Mouse (Mus musculus): ENCODE measurements around the gene Rdh9. TPM values are rescaled to one million over a fixed set of nuclear protein-coding genes. Genes with fewer than 3 reads are reported as not detected.
"Not testable (repeated sequence)": the region's sequence is repeated elsewhere in the genome, so short reads cannot be mapped to it uniquely, and the experiment has no call there.

Gene Rdh9
- total and polyA plus RNA-seq, 3 experiments = 0.16 TPM; not detected in 2

DNA sequence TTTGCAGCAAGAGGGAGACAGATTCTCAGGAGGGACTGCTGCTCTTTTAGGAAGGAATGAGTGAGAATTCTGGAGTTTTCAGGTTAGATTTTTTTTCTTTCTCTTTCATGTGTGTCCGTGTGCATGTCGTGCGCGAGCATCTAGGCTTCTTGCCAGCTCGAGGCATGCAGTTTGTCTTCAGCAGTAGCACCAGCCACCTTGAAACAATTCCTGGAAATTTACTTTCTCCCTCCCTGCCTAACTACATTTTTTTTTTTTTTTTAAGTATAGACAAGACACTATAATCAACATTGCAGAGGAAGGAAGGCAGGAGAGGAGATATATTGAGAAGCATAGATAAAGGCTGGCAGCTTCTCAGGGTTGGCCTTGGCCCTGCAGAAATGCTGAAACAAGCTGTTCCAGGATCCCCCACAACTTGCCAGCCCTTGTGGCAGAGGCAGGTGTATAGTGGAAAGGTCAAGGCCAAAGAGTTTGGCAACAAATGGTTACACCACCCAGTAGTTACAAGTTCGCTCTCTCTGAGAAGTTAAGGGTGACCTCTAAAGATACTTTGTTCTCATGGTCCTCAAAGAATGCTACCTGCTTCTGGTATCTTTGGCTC is 21.5 kb upstream of the Rdh9 start:
- Histone ChIP-seq H3K9me3 (replicated peaks) (no peaks in the 10 kb centered on the region), H3K4me3 (ENCODE audit: low read depth, low read length) (no peak overlapping the region), H3K36me3 (replicated peaks) (peaks cover 5% of the 10 kb centered on the region), H3K4me1 (ENCODE audit: insufficient read depth, low read depth, low read length) (peaks cover 4% of the 10 kb centered on the region; the same call in 1 of the 2 replicates), H3K27me3 (ENCODE audit: insufficient read depth, low read length) (peaks cover 9% of the 10 kb centered on the region; the same call in 1 of the 2 replicates)
- TF ChIP-seq TAL1 (conservative IDR thresholded peaks at IDR 0.05; ENCODE audit: low read depth, low read length) = no peak
- TF ChIP-seq POLR2AphosphoS5 (IDR thresholded peaks at IDR 0.05; ENCODE audit: insufficient replicate concordance, low read depth, low read length) = no peak
- ATAC-seq (ENCODE audit: extremely low read depth, insufficient number of reproducible peaks, low FRiP score, poor library complexity, severe bottlenecking) = no peak
- DNase-seq (ENCODE audit: low spot score) = no peak

GRCm38 (mm10) chr10:127755246-127755645 is 20.9 kb upstream of the Rdh9 start:
- no peak overlapping the region for H3K4me3 ChIP-seq (ENCODE audit: low read depth, low read length)
- no peak for DNase-seq (ENCODE audit: low spot score)
- no peaks in the 10 kb centered on the region for H3K36me3 ChIP-seq (replicated peaks)
- H3K4me1 ChIP-seq (ENCODE audit: insufficient read depth, low read depth, low read length) = peaks cover 4% of the 10 kb centered on the region; the same call in 1 of the 2 replicates
- H3K9me3 ChIP-seq (replicated peaks) = no peaks in the 10 kb centered on the region
- peaks cover 10% of the 10 kb centered on the region; the same call in 1 of the 2 replicates for H3K27me3 ChIP-seq (ENCODE audit: insufficient read depth, low read length)
- no peak for ATAC-seq (ENCODE audit: extremely low read depth, insufficient number of reproducible peaks, low FRiP score, poor library complexity, severe bottlenecking)
- TF ChIP-seq TAL1 (conservative IDR thresholded peaks at IDR 0.05; ENCODE audit: low read depth, low read length) (no peak), POLR2AphosphoS5 (IDR thresholded peaks at IDR 0.05; ENCODE audit: insufficient replicate concordance, low read depth, low read length) (no peak), CTCF (IDR thresholded peaks at IDR 0.05; ENCODE audit: low read depth, low read length) (no peak), GATA1 (IDR thresholded peaks at IDR 0.05; ENCODE audit: borderline replicate concordance, low read length) (no peak), GATA2 (IDR thresholded peaks at IDR 0.05; ENCODE audit: borderline replicate concordance, low read depth, low read length) (no peak)

- Histone ChIP-seq H3K36me3 (replicated peaks) (no peaks in the 10 kb centered on the region), H3K4me3 (ENCODE audit: low read depth, low read length) (no peak overlapping the region), H3K4me1 (ENCODE audit: insufficient read depth, low read depth, low read length) (peaks cover 4% of the 10 kb centered on the region; the same call in 1 of the 2 replicates), H3K9me3 (replicated peaks) (no peaks in the 10 kb centered on the region), H3K27me3 (ENCODE audit: insufficient read depth, low read length) (0 out of 2 replicates have a peak, but pooled peaks cover 7% of the 10 kb centered on the region)
- ATAC-seq (ENCODE audit: extremely low read depth, insufficient number of reproducible peaks, low FRiP score, poor library complexity, severe bottlenecking) (no peak), DNase-seq (ENCODE audit: low spot score) (no peak)
- no peak for TF ChIP-seq TAL1 (conservative IDR thresholded peaks at IDR 0.05; ENCODE audit: low read depth, low read length)
- TF ChIP-seq GATA1 (IDR thresholded peaks at IDR 0.05; ENCODE audit: borderline replicate concordance, low read length) = no peak
- no peak for TF ChIP-seq GATA2 (IDR thresholded peaks at IDR 0.05; ENCODE audit: borderline replicate concordance, low read depth, low read length)
- TF ChIP-seq CTCF (IDR thresholded peaks at IDR 0.05; ENCODE audit: low read depth, low read length) = no peak
- no peak for TF ChIP-seq POLR2AphosphoS5 (IDR thresholded peaks at IDR 0.05; ENCODE audit: insufficient replicate concordance, low read depth, low read length)
These were observed 20.3 kb upstream of the Rdh9 start for GRCm38 (mm10) chr10:127755770-127756468.

- Histone ChIP-seq H3K27me3 (ENCODE audit: insufficient read depth, low read length) (peaks cover 13% of the 10 kb centered on the region), H3K9me3 (replicated peaks) (no peaks in the 10 kb centered on the region), H3K4me1 (ENCODE audit: insufficient read depth, low read depth, low read length) (peaks cover 4% of the 10 kb centered on the region; the same call in 1 of the 2 replicates), H3K4me3 (ENCODE audit: low read depth, low read length) (no peak within 1 kb of the TSS), H3K36me3 (replicated peaks) (no peaks in the 10 kb centered on the region)
- ATAC-seq (ENCODE audit: extremely low read depth, insufficient number of reproducible peaks, low FRiP score, poor library complexity, severe bottlenecking) (no peak), DNase-seq (ENCODE audit: low spot score) (no peak)
- no peak for TF ChIP-seq GATA2 (IDR thresholded peaks at IDR 0.05; ENCODE audit: borderline replicate concordance, low read depth, low read length)
- no peak for TF ChIP-seq POLR2AphosphoS5 (IDR thresholded peaks at IDR 0.05; ENCODE audit: insufficient replicate concordance, low read depth, low read length)
- no peak for TF ChIP-seq GATA1 (IDR thresholded peaks at IDR 0.05; ENCODE audit: borderline replicate concordance, low read length)
- no peak for TF ChIP-seq TAL1 (conservative IDR thresholded peaks at IDR 0.05; ENCODE audit: low read depth, low read length)
- TF ChIP-seq CTCF (IDR thresholded peaks at IDR 0.05; ENCODE audit: low read depth, low read length) = no peak
These were observed 16.7 kb upstream of the Rdh9 start, which contains the start of the genes Rdh1 and Rdh16f1 for GRCm38 (mm10) chr10:127759181-127760110. Gene Rdh1 (plus strand): TSS chr10:127759721. Gene Rdh16f1 (plus strand): TSS chr10:127759787.

GRCm38 (mm10) chr10:127762926-127763325 is 13.3 kb upstream of the Rdh9 start:
- H3K27me3 ChIP-seq (ENCODE audit: insufficient read depth, low read length) = peaks cover 20% of the 10 kb centered on the region
- H3K9me3 ChIP-seq (replicated peaks); H3K4me3 ChIP-seq (ENCODE audit: low read depth, low read length); DNase-seq (ENCODE audit: low spot score); H3K4me1 ChIP-seq (ENCODE audit: insufficient read depth, low read depth, low read length); H3K36me3 ChIP-seq (replicated peaks); ATAC-seq (ENCODE audit: extremely low read depth, insufficient number of reproducible peaks, low FRiP score, poor library complexity, severe bottlenecking): not testable (repeated sequence)

Data from G1E (cell line).